Mouse (Mus musculus): Measurements from ENCODE around the gene Itgb5.

The Itgb5 gene

GRCm38 (mm10) chr16:33878041-33878783 lies 48.7 kb downstream of the Itgb5 start:
- peak; percentile 93 for DNase-seq (ENCODE audit: low read depth)

DNA sequence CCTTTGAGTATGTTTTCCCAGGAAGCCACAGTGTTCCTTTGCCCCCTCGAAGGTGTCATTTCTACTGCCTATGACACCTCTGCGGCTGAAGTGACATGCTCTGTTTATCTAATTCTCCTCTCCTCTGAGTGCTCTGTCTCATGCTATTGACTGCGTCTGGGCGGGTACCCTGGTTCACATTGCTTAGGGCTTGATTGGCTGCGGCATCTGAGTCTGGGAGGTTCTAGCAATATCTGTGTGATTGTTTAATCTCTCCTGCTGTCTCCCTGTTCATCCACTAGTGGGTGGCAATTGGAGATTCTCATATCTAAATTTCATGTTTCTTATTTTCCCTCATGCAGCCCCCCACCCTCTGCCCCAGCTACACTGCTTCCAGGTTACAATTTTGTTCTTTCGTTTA lies 49.6 kb downstream of the Itgb5 start:
- DNase-seq (ENCODE audit: low read depth), result no peak

DNA sequence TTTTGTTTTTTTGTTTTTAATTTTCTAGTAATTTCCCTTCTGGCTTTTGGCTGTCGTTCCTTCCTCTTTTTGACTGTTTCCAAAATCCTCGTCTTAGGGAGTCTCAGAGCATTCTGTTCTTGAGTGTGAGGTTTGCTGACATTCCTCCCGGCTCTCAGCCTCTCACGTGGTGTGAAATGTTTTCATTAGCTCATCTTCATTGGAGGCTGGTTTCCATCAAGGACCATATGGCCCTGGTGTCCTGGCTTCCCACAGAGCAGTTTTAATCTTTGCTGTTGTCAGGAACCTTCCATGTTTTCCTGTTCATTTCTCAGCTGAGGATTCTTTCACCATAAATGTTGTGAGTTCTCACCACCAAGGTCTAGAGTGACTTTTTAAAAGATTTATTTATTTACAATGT lies 50.1 kb downstream of the Itgb5 start:
- DNase-seq (ENCODE audit: low read depth), result no peak

DNA sequence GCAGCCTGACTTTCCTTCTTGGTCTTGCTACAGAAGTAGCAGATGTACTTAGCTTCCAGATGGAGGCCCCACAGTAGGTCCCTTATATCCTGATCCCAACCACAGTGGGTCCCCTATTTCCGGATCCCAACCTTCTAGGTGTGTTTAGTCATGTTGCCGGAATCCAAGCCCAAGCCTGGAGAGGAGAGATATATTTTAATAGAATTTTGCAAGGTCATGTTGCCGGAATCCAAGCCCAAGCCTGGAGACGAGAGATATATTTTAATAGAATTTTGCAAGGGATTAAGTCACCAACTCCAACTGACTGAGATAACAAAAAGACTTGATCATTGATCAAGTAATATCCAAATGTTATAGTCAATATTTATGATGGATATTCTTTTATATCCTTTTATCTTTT lies 51.3 kb downstream of the Itgb5 start:
- no peak for DNase-seq (ENCODE audit: low read depth)

DNA sequence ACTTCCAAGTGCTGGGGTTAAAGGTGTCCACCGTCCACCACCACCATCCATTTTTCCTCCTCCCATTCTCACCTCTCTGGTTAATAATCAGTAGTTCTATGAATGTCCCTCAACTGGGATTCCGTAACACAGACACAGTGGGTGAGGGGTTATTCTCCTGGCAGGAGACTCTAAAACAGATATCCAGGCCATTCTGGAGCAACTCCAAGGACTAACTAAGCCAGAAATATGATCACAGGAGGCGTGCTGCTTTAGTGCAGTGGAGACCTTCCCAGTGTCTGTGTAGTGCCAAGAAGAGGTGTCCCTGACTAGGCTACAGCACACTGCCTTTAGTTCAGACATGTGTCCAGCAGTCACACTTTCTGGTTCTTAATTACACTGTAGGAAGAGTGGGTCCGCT lies 53.1 kb downstream of the Itgb5 start:
- peak; percentile 27 for DNase-seq (ENCODE audit: low read depth)

DNA sequence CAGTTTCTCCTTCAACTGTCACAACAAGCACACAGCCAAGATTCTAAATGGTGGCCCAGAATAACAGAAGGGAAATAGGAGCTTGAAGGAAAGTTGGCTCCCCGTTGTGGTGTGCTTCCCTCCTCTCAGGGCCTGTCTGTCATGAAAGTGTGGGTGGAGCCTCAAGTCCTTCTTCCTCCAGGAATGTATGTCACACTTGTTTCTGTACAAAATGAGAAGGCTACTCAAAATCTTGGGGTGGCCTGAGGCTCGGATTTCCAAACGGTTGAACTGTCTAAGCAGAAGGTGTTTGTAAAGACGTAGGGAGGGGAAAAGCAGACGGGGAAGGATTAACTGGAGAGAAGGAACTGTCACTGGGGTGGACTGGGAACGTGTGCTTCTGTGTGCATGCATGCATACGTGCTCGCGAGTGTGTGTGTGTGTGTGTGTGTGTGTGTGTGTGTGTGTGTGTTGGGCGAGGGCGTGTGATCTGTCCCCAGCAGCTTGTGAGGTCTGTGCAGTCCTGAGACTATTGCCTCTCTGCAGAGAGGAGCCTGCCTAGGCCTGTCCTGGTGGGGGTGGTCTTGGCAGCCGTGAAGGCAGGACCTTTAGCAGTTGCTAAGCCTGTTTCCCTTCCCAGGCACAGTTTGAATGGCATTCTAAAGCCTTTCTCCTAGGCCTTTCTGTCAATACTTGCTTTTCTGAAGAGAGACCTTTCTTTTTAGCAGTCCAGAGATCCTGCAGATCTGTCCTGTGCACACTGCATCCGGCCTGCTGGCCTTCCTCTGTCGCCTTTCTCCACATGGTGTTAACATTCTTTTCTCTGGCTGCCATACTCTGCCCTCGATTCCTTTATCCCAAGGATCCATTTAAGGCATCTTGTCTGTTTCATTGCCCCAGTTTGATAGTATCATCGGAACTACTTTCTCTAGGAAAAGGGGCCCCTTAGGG lies 53.8 kb downstream of the Itgb5 start:
- DNase-seq (ENCODE audit: low read depth), result no peak

DNA sequence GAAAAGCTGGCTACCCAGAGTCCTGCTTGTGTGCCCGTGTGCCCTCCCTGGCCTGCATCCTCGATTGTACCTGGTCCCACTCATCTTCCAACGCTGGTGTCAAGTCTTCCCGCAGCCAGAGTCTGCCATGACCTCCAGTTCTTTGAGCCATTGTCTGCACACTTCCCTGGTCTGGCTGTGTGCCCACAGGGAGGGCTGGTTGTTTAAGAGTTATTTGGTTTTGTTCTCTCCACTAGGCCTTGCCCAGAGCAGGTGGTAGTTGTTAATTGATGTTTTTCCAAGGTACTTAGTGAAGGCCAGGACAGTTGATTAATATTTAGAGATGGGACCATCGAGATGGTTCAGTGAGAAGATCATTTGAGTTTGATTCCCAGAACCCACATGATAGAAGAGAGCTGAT lies 54.7 kb downstream of the Itgb5 start:
- no peak for DNase-seq (ENCODE audit: low read depth)

GRCm38 (mm10) chr16:33885021-33885471 lies 55.6 kb downstream of the Itgb5 start:
- DNase-seq (ENCODE audit: low read depth), result peak; percentile 47

DNA sequence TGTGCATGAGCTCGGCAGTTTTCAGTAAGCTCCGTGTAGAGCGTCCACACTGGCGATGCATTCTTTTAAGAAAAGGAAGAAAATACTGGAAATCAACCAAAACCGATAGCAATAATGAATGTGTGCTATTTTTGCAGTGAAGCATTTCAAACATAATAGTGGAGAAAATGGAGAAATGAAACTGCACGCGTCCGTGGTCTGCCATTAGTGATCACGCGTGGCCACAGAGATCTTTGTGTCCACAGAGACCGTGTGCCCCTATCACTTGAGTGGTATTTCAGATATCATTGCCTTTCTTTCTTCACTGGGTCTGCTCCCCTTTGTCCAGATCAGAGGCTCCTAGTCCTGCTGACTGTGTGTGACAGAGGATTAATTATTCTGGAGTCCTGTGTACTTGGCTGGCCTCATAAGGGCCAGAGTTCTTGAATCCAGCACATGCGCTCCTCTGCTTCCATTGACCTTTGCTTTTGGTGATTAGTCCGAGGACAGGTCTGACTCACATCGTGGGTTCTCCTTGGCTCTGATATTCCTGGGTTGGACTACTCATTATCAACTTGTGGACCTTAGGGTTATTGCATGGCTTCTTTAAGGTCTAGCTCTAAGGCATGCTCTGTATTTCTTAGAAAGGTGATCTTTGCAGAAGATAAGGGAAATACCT lies 56.3 kb downstream of the Itgb5 start:
- DNase-seq (ENCODE audit: low read depth), result no peak

GRCm38 (mm10) chr16:33886665-33887064 lies 57.2 kb downstream of the Itgb5 start:
- peak; percentile 29 for DNase-seq (ENCODE audit: low read depth)

DNA sequence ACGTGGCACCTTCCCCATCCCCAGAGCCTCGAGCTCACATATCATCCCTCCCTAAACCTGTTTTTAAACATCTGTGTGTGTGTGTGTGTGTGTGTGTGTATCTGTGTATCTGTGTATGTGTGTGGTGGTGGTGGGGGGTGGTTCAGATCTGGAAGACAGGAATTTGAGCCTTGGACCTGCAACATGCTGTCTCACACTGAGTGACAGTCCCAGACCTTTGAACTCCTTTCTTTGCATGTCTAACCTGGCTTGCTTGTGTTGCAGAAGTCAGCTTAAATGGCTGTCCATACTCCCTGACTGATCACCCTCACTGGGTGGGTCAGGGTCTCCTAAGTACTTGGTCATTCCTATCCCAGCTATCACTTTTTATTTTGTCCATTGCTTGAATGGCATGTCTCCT lies 58.5 kb downstream of the Itgb5 start:
- no peak for DNase-seq (ENCODE audit: low read depth)

GRCm38 (mm10) chr16:33889000-33889607 lies 59.6 kb downstream of the Itgb5 start:
- DNase-seq (ENCODE audit: low read depth), result peak; percentile 68

- DNase-seq (ENCODE audit: low read depth), result no peak
Measured at GRCm38 (mm10) chr16:33891099-33891498, 61.6 kb downstream of the Itgb5 start.

GRCm38 (mm10) chr16:33891561-33892281 lies 62.3 kb downstream of the Itgb5 start:
- DNase-seq (ENCODE audit: low read depth), result peak; percentile 97

DNA sequence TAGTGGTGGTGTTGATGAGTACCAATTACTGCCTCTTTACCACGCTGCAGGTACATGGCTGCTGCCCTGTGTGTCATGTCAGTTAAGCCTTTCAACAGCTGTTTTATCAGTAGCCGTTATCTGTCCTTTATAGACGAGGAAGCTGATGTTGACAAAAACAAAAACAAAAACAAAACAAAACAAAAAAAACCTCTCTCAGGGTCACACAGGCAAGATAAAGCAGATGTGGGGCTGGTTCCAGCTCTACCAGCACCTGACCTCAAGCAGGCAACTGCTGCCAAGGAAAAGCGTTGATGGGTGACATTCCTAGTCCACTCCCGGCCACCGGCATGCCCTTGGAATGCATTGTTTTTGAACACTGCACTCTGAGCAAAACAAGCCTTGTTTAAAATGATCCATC lies 63.1 kb downstream of the Itgb5 start:
- peak; percentile 54 for DNase-seq (ENCODE audit: low read depth)

GRCm38 (mm10) chr16:33893796-33894195 lies 64.3 kb downstream of the Itgb5 start:
- DNase-seq (ENCODE audit: low read depth), result peak; percentile 50

DNA sequence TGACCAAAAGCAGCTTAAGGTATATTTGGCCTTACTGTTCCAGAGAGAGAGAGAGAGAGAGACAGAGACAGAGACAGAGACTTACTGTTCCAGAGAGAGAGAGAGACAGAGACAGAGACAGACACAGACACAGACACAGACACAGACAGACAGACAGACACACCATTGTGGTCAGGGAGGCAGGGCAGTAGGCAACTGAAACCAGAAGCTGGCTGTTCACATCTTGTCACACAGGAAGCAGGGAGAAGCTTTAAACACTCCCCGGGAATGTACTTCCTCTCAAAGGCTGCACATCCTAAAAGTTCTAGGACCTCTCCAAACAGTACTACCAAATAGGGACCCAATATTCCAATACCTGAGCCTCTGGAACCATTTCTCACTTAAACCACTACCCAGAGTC lies 65.0 kb downstream of the Itgb5 start:
- DNase-seq (ENCODE audit: low read depth), result no peak

GRCm38 (mm10) chr16:33895690-33896089 lies 66.2 kb downstream of the Itgb5 start:
- DNase-seq (ENCODE audit: low read depth), result no peak

GRCm38 (mm10) chr16:33896801-33897200 lies 67.3 kb downstream of the Itgb5 start:
- no peak for DNase-seq (ENCODE audit: low read depth)

DNA sequence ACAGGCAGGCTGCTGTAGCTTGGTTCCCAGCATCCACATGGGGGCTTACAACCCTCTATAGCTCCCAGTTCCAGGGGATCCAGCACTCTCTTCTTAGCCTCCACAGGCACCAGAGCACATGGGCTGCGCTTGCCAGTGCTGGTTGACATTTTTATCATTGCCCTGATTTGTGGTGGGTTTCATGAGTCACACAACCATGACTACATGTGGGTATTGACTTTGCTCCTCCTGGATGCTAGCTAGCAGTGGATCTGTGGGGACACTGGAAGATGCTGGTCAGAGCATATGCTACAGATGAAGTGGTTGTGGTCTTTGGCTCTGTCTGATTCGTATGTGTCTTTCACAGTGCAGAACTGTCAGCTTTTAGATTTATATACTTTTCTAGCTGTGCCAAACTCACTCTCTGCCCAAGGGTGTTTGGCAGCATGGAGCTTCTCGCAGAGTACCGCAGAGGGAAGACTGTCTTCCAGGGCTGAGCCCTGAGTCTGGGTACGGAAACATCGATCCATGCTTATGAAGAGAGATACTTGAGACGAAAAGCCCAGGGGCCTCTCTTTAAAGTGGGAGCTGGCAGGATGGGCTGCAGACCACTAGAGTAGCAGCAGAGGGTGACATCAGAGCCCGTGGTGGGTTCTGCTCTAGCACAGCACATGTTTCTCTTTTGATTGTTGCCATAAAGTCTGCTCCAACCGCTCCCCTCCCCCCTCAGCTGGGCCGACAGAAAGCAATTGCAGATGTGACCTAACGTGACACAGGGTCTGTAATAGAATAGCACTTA lies 74.4 kb downstream of the Itgb5 start:
- DNase-seq (ENCODE audit: low read depth), result peak; percentile 75

DNA sequence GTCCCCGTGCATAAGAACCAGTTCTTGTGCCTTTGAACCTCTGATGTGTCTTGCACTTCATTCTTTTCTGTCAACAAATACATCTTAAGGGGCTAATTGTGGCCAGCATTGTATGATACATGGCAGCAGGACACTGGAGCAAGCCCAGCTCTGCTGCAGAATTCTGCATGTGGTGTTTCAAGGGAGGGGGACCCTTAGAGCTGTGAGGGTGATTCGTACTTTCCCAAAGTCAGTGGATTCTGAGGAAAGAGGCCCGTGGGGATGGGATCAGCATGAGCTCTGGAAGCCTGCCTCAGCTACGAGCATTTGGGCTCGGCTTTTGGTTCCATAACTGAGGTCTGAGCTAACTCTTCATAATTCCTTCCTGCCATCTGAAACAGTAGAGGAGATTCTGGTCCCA lies 75.1 kb downstream of the Itgb5 start:
- DNase-seq (ENCODE audit: low read depth), result peak; percentile 82
